Mouse (Mus musculus) layer of hippocampus, adult 8-10 months (tissue): Measurements from ENCODE around the gene Capzb. TPM values are rescaled to one million over a fixed set of nuclear protein-coding genes. Genes with fewer than 3 reads are reported as not detected.
A peak's percentile ranks its signal among the peaks of the same experiment; 100 is the strongest.

ENCODE experiments used
- DNase-seq, 2 experiments: peaks; one replicate each; pipeline ENCODE4 v3.0.0; 2022; ENCODE audit warnings: low spot score in 2 of 2
- total RNA-seq, 4 experiments: library from RNA; stranded (reverse); gene quantifications; 2 replicates each; pipeline ENCODE4 v1.2.4; 2022

Gene Capzb
- total RNA-seq, 4 experiments from 2014 or later = 355 to 394 (median 369) TPM

DNA sequence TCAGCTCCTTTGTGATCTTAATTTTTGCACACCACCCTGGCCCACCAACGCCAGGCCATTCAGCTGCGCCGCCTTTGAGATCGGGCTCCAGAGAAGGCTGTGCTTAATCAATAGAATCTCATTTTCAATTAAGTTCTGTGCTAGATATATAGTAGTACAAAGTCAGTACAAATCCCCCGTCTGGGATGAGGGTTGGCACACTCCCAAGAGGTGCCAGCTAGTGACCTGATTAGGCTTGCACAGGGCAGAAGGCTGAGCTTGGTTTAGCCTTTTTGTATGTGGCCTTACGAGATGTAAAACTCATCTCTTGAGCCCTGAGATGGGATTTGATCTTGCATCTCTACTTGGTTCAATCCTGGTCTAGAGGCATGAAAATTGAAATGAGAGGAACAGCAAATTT, 70.3 kb downstream of the Capzb start:
- no peak for DNase-seq

GRCm38 (mm10) chr4:139265783-139266499, 73.2 kb downstream of the Capzb start:
- DNase-seq = no peak

DNA sequence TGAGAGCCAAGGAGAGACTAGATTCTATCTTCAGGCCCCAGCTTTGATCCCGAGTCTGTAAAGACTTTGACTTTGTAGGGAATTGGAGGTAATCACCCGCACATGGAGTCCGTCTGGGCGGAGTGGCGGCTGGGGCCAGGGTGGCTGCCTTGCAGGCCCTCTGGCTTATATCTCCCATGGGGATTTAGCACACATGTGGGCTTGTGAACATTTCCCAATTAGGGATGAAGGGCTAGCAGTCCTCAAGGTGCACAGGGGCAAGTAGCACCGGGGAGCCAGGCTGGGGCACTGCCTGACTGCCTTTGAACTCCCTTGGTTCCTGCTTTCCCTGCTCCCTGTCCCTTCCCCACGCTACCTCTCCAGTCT, 73.8 kb downstream of the Capzb start:
- DNase-seq = no peak

DNA sequence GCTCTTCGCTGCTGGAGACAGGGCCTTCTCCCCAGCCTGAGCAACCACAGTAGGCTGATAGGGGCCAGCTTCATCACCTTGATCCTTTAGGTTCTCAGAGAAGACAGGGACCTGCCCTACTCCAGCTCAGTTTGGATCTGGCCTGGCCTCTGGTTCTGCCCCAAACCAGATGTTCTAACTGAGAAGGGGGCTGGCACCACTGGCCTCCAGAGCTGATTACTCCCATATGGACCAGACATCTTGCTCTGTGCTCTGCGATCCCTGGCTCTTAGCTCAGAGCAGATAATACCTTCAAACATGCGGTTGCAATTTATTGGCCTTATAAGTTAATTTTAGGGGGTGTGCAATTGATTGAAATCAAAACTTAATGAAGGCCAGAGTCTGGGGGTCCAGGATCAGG, 74.6 kb downstream of the Capzb start:
- DNase-seq = no peak

GRCm38 (mm10) chr4:139268242-139268641, 75.5 kb downstream of the Capzb start:
- DNase-seq = no peak

DNA sequence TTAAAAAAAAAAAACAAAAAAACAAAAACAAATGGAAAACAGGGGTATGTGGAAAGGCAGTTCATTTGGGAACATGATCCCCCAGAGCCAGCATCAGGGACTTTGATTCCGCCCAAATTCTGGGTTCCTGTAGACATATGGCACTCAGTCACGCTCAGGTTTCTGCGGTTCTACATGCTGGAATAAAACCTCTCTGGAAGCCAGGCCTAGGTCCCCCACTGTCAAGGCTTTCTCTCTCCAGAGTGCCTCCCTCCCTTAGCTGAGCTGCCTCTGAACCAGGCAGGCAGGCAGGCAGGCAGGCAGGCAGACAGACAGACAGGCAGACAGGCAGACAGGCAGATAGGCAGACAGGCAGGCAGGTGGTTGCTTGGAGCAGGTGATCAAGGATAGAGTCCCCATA, 77.5 kb downstream of the Capzb start:
- DNase-seq = no peak

DNA sequence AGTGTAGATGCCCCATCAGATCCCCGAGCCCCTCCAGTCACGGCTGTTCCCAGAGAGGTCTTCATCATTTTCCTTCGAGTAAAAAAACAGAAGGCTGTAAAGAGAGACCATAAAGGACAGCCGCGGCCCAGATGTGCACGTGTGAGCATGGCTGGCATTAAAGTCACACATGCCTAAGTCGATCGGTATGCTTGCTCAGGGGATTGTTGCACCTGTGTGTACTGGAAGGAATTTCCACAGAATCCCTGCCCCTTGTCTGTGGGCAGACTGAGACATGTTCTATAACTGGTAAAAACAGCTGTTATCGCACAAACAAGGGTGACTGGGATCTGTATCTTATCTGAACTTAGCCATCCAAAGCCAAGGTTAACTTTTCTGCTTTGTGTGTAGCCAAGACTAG, 78.9 kb downstream of the Capzb start:
- no peak for DNase-seq

- no peak for DNase-seq
Observed at GRCm38 (mm10) chr4:139272951-139273680, 80.4 kb downstream of the Capzb start.

DNA sequence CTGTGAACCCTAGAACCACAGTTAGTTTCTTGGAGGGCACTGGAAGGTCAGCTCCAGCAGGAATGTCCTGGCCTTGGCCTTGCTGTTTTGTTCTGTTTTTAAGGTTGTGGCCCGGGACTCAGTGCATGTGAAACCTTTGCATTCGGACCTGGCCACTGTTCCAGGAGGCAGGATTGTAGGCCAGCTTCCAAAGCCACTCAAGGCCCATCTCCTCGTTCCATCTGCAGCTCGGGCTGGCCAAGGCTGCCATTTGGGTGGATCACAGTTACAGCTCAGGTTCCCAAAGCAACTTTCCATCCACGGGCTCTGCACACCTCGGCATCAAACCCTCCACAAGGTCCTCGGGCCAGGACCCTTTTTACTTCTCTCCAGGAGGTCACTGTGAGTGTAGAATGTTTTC, 81.9 kb downstream of the Capzb start:
- no peak for DNase-seq

DNA sequence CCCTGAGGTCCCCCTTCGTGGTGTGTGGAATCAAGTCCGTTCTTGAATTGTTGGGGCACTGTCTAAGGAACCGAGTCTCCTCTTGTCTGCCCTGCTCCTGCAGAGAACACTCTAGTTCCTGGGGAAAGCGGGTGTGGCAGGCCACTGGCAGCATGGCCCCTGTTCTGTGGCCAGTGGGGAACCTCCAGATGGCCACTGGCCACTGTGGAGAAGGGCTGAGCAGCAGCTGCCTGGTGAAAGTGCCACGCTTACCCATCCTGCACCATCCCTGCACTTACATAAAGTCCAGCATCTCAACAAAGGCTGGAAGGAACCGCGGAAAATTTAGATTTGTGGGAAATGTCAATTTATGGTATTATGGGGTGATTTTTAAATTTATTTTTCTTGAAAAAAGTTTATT, 83.7 kb downstream of the Capzb start:
- DNase-seq = no peak

- DNase-seq = no peak
Observed at GRCm38 (mm10) chr4:139280530-139280929, 87.8 kb downstream of the Capzb start.

GRCm38 (mm10) chr4:139281791-139282345, 89.2 kb downstream of the Capzb start:
- DNase-seq = no peak

DNA sequence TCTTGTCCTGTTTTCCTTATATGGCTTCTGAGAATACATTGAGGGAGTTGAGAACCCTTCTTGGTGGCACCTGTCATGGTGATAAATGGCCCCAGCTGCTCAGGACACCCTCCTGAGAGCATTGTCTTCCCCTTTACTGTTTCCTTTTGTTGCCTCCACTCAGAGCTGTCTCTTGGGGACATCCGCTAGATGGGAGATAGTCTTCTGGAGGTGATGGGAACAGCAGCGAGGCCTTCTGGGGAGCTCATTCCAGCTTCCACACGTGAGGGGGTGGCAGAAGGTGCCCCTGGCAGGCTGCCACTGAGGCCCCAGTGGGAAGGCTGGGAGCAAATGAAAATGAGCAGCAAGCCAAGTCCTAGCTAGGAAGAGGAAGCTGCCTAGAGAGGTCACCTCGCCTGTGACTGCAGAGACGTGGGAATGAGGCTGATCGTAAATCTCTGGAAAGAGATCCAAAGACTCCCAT, 90.3 kb downstream of the Capzb start:
- DNase-seq = no peak

DNA sequence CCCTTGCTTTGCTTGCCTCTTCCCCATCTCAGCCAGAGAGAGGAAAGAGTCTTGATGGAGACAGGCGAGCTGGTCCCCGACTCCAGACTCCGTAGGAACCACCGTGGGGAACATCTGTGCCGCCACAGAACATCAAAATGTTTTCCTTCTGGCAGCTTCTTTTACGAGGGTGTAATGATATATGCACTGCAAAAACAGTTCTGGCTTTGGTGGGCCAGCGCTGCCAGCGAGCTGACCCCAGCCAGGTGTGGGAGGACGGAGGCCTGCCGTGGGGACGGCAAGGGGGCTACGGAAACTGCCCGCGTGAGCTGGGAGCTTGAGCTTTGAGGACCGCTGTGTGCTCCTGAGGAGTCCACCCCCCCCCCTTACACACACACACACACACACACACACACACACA, 92.2 kb downstream of the Capzb start:
- no peak for DNase-seq

DNA sequence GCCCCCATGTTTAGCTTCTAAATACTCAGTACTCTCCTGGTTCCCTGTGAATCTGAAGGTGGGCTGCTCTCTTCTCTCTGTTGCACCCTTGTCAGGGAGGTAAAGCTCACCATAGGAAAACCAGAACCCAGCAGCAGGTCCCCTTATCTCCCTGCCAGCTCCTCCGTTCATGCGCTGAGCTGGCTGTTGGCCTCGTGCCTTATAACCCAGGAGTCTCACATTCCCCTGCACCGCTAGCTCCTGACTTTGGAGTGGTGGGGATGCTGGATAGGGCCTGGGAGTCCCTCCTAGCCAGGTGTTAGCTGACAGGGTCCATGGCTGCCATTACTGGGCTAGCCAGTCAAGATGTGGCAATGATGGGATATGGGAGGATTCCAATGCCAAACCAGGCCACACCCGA, 93.5 kb downstream of the Capzb start:
- DNase-seq = no peak

DNA sequence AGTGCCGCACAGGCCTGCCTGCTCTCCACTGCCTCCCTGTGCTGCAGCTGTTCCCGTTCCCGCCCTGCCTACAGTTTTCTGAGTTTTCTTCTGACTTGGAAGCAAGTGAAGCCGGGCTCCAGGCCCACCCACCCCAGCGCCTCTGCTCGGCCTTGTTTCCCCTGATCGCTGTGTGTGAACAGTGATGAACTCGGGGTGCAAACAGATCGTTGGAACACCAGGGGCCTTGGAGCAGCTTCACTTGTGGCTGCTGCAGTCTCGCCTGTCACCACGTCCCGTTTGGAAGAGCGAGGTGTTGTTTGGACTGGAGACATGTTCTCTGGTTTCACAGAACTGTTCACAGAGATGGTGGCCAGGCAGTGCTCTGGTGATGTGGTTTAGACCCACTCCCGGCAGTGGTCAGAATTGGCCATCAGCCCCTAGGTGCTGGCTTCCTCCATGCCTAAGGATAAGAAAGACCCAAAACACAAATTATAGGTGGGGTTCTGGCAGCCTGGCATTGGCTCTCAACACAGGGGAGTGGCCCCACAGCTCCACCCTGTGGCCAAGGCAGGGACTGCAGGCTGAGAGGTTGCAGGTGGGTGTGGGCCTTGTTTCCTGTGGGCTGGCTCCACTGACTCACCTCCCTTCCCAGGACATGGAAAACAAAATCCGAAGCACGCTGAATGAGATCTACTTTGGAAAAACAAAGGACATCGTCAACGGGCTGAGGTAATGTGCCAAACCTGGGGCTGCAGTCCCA, 94.6 kb downstream of the Capzb start:
- peak; percentile 77 to 88 for DNase-seq

DNA sequence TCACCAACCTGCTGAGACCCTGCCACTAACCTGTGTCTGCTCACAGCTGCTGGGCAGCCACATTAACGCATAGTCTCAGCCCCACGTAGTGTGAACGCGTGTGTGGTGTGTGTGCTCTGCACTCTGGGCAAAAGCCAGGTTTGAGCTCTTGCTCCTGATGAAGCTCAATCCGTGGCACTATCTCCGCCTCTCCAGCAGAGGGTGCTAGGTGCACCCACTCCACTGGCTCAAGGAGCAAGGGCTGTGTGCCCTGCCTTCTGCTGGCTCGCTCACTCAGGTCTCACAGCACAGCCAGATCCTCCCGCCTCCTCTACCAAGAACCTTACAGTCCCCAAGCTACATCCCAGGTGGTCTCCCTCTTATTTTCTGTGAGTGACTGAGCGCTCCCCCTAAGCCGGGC, 96.3 kb downstream of the Capzb start:
- peak; percentile 59 to 64 for DNase-seq

DNA sequence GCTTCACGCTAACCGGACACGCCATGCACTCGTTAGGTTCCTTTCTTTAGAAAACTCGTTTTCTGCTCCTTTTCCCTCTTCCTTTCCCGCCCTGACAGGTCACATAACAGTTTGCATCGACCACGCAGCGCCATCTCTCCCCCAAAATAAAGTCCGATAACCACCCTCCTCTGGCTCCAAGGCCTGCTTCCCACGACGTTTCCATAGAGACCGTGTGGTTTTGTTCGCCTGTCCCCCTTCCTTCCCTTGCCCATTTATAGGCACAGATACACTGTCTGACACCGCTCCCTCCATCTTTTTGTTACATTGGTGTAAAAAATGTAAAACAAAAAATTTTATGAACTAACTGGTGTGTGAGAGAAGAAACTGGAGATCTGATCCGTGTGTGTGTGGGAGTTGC, 98.4 kb downstream of the Capzb start:
- DNase-seq = no peak

DNA sequence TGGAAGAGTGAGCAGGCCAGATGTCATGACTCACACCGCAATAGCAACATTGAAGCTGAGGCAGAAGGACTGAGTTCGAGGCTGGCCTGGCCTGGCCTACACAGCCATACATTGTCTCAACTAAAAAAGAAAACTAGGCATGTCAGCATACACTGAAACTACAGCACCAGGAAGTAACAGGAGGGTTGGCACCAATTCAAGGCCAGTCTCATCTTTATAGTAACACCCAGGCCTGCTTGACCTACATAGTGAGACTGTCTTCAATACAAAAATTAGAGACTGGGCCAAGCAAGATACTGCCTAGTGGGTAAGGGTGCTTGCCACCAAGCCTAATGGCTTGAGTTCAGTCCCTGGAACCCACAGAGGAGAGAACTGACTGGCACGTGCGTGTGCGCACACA, 99.3 kb downstream of the Capzb start:
- no peak for DNase-seq

GRCm38 (mm10) chr4:139297566-139297965, 104.9 kb downstream of the Capzb start:
- no peak for DNase-seq

DNA sequence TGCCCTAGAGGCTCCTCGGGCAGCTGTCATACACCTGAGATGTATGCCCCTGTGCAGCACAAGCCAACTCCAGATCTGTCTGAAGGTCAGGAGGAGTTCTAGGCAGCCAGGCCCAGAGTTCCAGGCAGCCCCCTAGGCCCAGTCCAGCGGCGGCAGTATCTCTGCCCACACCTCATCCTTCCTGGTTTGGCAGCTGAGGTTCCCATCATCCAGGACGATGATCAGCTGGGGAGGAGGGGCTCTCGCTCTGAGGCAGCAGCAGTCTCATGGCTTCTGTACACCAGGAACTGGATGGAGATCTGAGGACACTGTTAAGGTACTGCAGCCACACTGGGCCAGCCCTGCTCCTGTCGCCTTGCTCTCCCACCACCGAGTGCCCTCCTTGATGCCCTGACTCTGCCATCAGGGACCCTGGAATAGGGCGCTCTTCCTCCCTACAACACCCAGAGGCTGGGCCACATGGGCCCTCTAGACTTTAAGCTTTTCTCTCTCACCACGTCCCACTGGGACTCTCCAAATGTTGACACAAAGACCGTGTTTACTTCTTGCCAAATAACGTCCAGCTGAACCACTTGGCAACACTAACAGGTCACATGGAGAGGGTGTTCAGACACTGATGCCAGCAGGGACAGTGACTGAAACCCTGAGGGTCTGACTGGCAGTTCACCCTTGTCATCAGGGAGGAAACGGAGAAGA, 106.1 kb downstream of the Capzb start:
- no peak for DNase-seq
